In the genomic region with DNA sequence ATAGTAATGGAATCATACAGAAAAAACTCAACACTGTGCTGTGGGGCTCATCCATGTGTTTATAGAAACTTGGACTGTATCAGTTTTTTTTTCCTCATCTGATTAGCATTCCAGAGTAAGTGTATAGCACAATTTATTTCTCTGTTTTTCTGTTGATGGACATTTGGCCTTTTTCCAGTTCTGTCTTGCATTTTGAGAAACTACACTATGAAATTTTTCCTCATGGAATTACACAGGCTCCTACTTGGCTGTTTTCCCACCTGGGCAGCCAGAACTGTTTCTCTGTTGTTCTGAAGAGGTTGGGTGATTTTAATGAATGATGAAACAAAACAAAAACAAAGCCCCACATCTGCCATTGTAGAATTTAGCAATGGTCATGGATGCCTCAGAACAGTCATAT, we compare ENCODE assay signal across 32 mouse cellular contexts.
DNase-seq lines count a peak whose midpoint lies in the region; ATAC-seq and TF ChIP-seq lines count a peak whose summit lies in the region.
"Had no signal": no experiment of that assay in that cellular context is flagged by ENCODE, and none has a peak within 500 bp of the region (broad histone marks: within the 10 kb centered on the region; RNA-seq: fewer than 3 reads in every experiment).

No protein-coding gene starts in this region.

- H3K4me2 ChIP-seq in lung, postnatal 0 days (replicated peaks; ENCODE audit: low read depth, low read length), result no peak overlapping the region
- H3K4me2 ChIP-seq: embryonic facial prominence, embryonic 15.5 days; forebrain, embryonic 13.5 days; heart, embryonic 15.5 days; hindbrain, embryonic 13.5 days; kidney, embryonic 15.5 days; limb, embryonic 15.5 days; liver, embryonic 13.5 days; neural tube, embryonic 12.5 days had no signal

- H3K9me3 ChIP-seq in lung, postnatal 0 days (ENCODE audit: low read length), result no peaks in the 10 kb centered on the region
- H3K9me3 ChIP-seq: embryonic facial prominence, embryonic 15.5 days; forebrain, embryonic 13.5 days; G1E; heart, embryonic 10.5 days; heart, embryonic 15.5 days; hindbrain, embryonic 13.5 days; kidney, embryonic 15.5 days; limb, embryonic 10.5 days; limb, embryonic 15.5 days; liver, embryonic 13.5 days; neural tube, embryonic 12.5 days had no signal

- no peak overlapping the region for H3K4me3 ChIP-seq in cerebellum, adult 2 months (replicated peaks; ENCODE audit: insufficient read depth, low read depth, low read length)
- no peak overlapping the region for H3K4me3 ChIP-seq in kidney, adult 2 months (ENCODE audit: insufficient read depth, low read depth, low read length)
- no peak overlapping the region for H3K4me3 ChIP-seq in lung, postnatal 0 days (ENCODE audit: low read depth, low read length)
- H3K4me3 ChIP-seq: embryonic facial prominence, embryonic 15.5 days; forebrain, embryonic 13.5 days; heart, embryonic 10.5 days; heart, embryonic 15.5 days; hindbrain, embryonic 13.5 days; kidney, embryonic 15.5 days; limb, embryonic 10.5 days; limb, embryonic 15.5 days; liver, embryonic 13.5 days; myocyte; neural tube, embryonic 12.5 days had no signal

- no peak for TF ChIP-seq POLR2A in cerebellum, adult 2 months (IDR thresholded peaks at IDR 0.05; ENCODE audit: borderline replicate concordance, insufficient read depth, low read length)
- TF ChIP-seq POLR2A in kidney, adult 2 months (IDR thresholded peaks at IDR 0.05; ENCODE audit: low read depth, low read length), result no peak

- no peaks in the 10 kb centered on the region for H3K27me3 ChIP-seq in cerebellum, adult 2 months (ENCODE audit: control insufficient read depth, insufficient read depth, low read length)
- H3K27me3 ChIP-seq in kidney, adult 2 months (replicated peaks; ENCODE audit: control insufficient read depth, insufficient read depth, low read length), result no peaks in the 10 kb centered on the region
- no peaks in the 10 kb centered on the region for H3K27me3 ChIP-seq in lung, postnatal 0 days (replicated peaks; ENCODE audit: insufficient read depth, low read length)
- H3K27me3 ChIP-seq: embryonic facial prominence, embryonic 15.5 days; forebrain, embryonic 13.5 days; heart, embryonic 15.5 days; hindbrain, embryonic 13.5 days; kidney, embryonic 15.5 days; limb, embryonic 15.5 days; liver, embryonic 13.5 days; neural tube, embryonic 12.5 days; Patski had no signal

- no peak for ATAC-seq in lung, postnatal 0 days
- ATAC-seq: forebrain, embryonic 13.5 days; intestine, postnatal 0 days; midbrain, embryonic 16.5 days; Patski had no signal

- TF ChIP-seq CTCF in cerebellum, adult 2 months (IDR thresholded peaks at IDR 0.05; ENCODE audit: borderline replicate concordance, insufficient read depth, low read depth, low read length), result no peak
- no peak for TF ChIP-seq CTCF in kidney, adult 2 months (conservative IDR thresholded peaks at IDR 0.05; ENCODE audit: insufficient read depth, insufficient read length, low read depth, low read length)
- no peak for TF ChIP-seq CTCF in lung, postnatal 0 days (IDR thresholded peaks at IDR 0.05)

- H3K27ac ChIP-seq in cerebellum, adult 2 months (ENCODE audit: insufficient read depth, low read length), result no peak overlapping the region
- no peak overlapping the region for H3K27ac ChIP-seq in kidney, adult 2 months (ENCODE audit: insufficient read depth, low read depth, low read length)
- no peak overlapping the region for H3K27ac ChIP-seq in lung, postnatal 0 days (ENCODE audit: low read length)
- H3K27ac ChIP-seq: embryonic facial prominence, embryonic 15.5 days; forebrain, embryonic 13.5 days; heart, embryonic 10.5 days; heart, embryonic 15.5 days; hindbrain, embryonic 13.5 days; kidney, embryonic 15.5 days; limb, embryonic 10.5 days; limb, embryonic 15.5 days; liver, embryonic 13.5 days; macrophage; neural tube, embryonic 12.5 days had no signal

- DNase-seq in cerebellum, postnatal 10 days, result peak; percentile 22 to 34
- no peak for DNase-seq in cerebellum, adult 2 months
- DNase-seq in kidney, adult 2 months, result peak; percentile 1
- no peak for DNase-seq in kidney, adult 11 months
- peak; percentile 5 for DNase-seq in lung, postnatal 0 days (ENCODE audit: low spot score)
- no peak for DNase-seq in lung, postnatal 14 days
- DNase-seq in adipocyte (ENCODE audit: low spot score), result peak; percentile 54
- DNase-seq: adrenal gland, postnatal 36 days; cerebellum, adult 8-10 months; gastrocnemius, postnatal 25 days; heart, adult 11 months; heart, postnatal 36 days; kidney, postnatal 4 days; liver, embryonic 13.5 days; lung, adult 18-20 months; thymus, adult 2 months; thymus, postnatal 4 days had no signal

- no peaks in the 10 kb centered on the region for H3K36me3 ChIP-seq in kidney, adult 2 months (ENCODE audit: control insufficient read depth, insufficient read depth, low read length)
- H3K36me3 ChIP-seq in lung, postnatal 0 days (ENCODE audit: insufficient read depth, low read length), result no peaks in the 10 kb centered on the region
- H3K36me3 ChIP-seq: embryonic facial prominence, embryonic 15.5 days; G1E; heart, embryonic 10.5 days; heart, embryonic 15.5 days; hindbrain, embryonic 13.5 days; kidney, embryonic 15.5 days; limb, embryonic 10.5 days; limb, embryonic 15.5 days; liver, embryonic 13.5 days; neural tube, embryonic 12.5 days had no signal

- no peak for TF ChIP-seq EP300 in lung, postnatal 0 days (IDR thresholded peaks at IDR 0.05)

- no peak overlapping the region for H3K9ac ChIP-seq in lung, postnatal 0 days (replicated peaks; ENCODE audit: low read depth)
- H3K9ac ChIP-seq: embryonic facial prominence, embryonic 15.5 days; forebrain, embryonic 13.5 days; heart, embryonic 15.5 days; hindbrain, embryonic 13.5 days; kidney, embryonic 15.5 days; limb, embryonic 15.5 days; liver, embryonic 13.5 days; neural tube, embryonic 12.5 days had no signal

- H3K4me1 ChIP-seq in cerebellum, adult 2 months (ENCODE audit: control insufficient read depth, insufficient read depth, low read length), result no peaks in the 10 kb centered on the region
- no peaks in the 10 kb centered on the region for H3K4me1 ChIP-seq in kidney, adult 2 months (ENCODE audit: control insufficient read depth, insufficient read depth, low read length)
- no peaks in the 10 kb centered on the region for H3K4me1 ChIP-seq in lung, postnatal 0 days (ENCODE audit: insufficient read depth, low read depth, low read length)
- H3K4me1 ChIP-seq: embryonic facial prominence, embryonic 15.5 days; forebrain, embryonic 13.5 days; heart, embryonic 10.5 days; heart, embryonic 15.5 days; hindbrain, embryonic 13.5 days; kidney, embryonic 15.5 days; limb, embryonic 10.5 days; limb, embryonic 15.5 days; liver, embryonic 13.5 days; neural tube, embryonic 12.5 days had no signal

Comparison
In these comparisons a context has a peak if more than half of its experiments do, and no peak if none do; other contexts are left out.
1. DNase-seq: peak in cerebellum, postnatal 10 days (2 of 2), kidney, adult 2 months (single experiment), lung, postnatal 0 days (single experiment) and adipocyte (single experiment); none in cerebellum, adult 2 months (0 of 2), kidney, adult 11 months (single experiment) and lung, postnatal 14 days (single experiment).